Mouse (Mus musculus) midbrain, embryonic 16.5 days (tissue): ENCODE data around the gene Rbx1. TPM values are rescaled to one million over a fixed set of nuclear protein-coding genes. Genes with fewer than 3 reads are reported as not detected.
A peak's percentile ranks its signal among the peaks of the same experiment; 100 is the strongest.

Source experiments
- ATAC-seq: fragments of 200-750 bp; cut with Nextera tagmentation; 2 replicates; pipeline ENCODE4 v1.8.0; 2017; ENCODE audit warnings: moderate TSS enrichment
- H3K27ac ChIP-seq: fragments of 300-500 bp; sonication (generic); 2 replicates; pipeline ENCODE4 v1.5.1; 2014; ENCODE audit warnings: mild to moderate bottlenecking, low read length, mixed read lengths
- H3K27me3 ChIP-seq: fragments of 300-500 bp; sonication (generic); 2 replicates; pipeline ENCODE4 v1.6.1; 2014; ENCODE audit warnings: low read depth, low read length, mixed read lengths; ENCODE audit not compliant: control insufficient read depth, insufficient read depth
- H3K36me3 ChIP-seq: fragments of 300-500 bp; sonication (generic); 2 replicates; pipeline ENCODE4 v1.6.1; 2014; ENCODE audit warnings: mild to moderate bottlenecking, low read length, moderate library complexity, mixed read lengths; ENCODE audit not compliant: control insufficient read depth, insufficient read depth
- H3K4me1 ChIP-seq: fragments of 300-500 bp; sonication (generic); 2 replicates; pipeline ENCODE4 v1.6.1; 2014; ENCODE audit warnings: mild to moderate bottlenecking, low read length, mixed read lengths; ENCODE audit not compliant: control insufficient read depth, insufficient read depth
- H3K4me2 ChIP-seq: fragments of 300-500 bp; sonication (generic); 2 replicates; pipeline ENCODE4 v1.6.1; 2014; ENCODE audit warnings: mild to moderate bottlenecking, low read length, mixed read lengths
- H3K4me3 ChIP-seq: fragments of 300-500 bp; sonication (generic); 2 replicates; pipeline ENCODE4 v1.5.1; 2014; ENCODE audit warnings: low read depth, mild to moderate bottlenecking, low read length, moderate library complexity, mixed read lengths
- H3K9ac ChIP-seq: fragments of 300-500 bp; sonication (generic); 2 replicates; pipeline ENCODE4 v1.6.1; 2014; ENCODE audit warnings: low read depth, low read length, mixed read lengths
- H3K9me3 ChIP-seq: fragments of 300-500 bp; sonication (generic); replicated peaks from 2 replicates; pipeline ENCODE4 v1.6.1; 2014; ENCODE audit warnings: mild to moderate bottlenecking, low read length, mixed read lengths; ENCODE audit not compliant: control insufficient read depth, poor library complexity, severe bottlenecking
- WGBS: fragments of 180-500 bp; shearing (Covaris S2); extraction: QIAGEN DNeasy Blood & Tissue Kit; methylation state at CpG from one replicate; pipeline ENCODE4 v1.1.7; 2014; 5-methylcytosine and 5-hydroxymethylcytosine counted together
- polyA plus RNA-seq: library from polyadenylated mRNA; unstranded; fragments of >200 nt; fragmentation: Nextera tagmentation; extraction: Ambion mirVana; gene quantifications from 2 replicates; pipeline ENCODE4 v1.2.1, GENCODE M21; 2015

Gene Rbx1
- polyA plus RNA-seq, 1 experiment from 2014 or later: 396 TPM

DNA sequence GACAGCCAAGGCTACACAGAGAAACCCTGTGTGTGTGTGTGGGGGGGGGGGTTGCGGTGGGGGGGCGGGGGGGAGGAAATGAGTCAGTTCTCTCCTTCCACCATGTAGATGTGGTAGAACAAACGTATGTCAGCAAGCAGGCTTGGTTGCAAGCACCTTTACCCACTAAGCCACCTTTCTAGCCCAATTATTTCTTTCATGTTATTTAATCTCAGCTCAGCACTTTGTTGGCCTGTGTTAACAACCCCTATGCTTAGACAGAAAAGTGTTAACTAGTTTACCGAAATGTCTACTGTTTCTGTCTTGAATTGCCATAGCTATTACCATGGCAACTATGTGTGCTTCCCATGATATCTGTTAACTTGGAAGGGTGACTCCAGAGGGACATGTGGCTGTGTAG lies 44.5 kb downstream of the Rbx1 start:
- Histone ChIP-seq H3K27me3 (no peaks in the 10 kb centered on the region), H3K27ac (no peak overlapping the region), H3K4me3 (no peak overlapping the region), H3K9me3 (no peaks in the 10 kb centered on the region), H3K4me1 (peaks cover 3% of the 10 kb centered on the region; the same call in 1 of the 2 replicates), H3K9ac (no peak overlapping the region), H3K36me3 (no peaks in the 10 kb centered on the region), H3K4me2 (no peak overlapping the region)
- 79% methylated on average over 4 of the region's 4 CpGs for WGBS
- no peak for ATAC-seq

GRCm38 (mm10) chr15:81511601-81512261 lies 45.6 kb downstream of the Rbx1 start:
- Histone ChIP-seq H3K9me3 (no peaks in the 10 kb centered on the region), H3K36me3 (no peaks in the 10 kb centered on the region), H3K9ac (no peak overlapping the region), H3K27me3 (no peaks in the 10 kb centered on the region), H3K27ac (no peak overlapping the region), H3K4me1 (peaks cover 3% of the 10 kb centered on the region; the same call in 1 of the 2 replicates), H3K4me2 (no peak overlapping the region), H3K4me3 (no peak overlapping the region)
- 60% methylated on average over 21 of the region's 21 CpGs for WGBS
- ATAC-seq: no peak

DNA sequence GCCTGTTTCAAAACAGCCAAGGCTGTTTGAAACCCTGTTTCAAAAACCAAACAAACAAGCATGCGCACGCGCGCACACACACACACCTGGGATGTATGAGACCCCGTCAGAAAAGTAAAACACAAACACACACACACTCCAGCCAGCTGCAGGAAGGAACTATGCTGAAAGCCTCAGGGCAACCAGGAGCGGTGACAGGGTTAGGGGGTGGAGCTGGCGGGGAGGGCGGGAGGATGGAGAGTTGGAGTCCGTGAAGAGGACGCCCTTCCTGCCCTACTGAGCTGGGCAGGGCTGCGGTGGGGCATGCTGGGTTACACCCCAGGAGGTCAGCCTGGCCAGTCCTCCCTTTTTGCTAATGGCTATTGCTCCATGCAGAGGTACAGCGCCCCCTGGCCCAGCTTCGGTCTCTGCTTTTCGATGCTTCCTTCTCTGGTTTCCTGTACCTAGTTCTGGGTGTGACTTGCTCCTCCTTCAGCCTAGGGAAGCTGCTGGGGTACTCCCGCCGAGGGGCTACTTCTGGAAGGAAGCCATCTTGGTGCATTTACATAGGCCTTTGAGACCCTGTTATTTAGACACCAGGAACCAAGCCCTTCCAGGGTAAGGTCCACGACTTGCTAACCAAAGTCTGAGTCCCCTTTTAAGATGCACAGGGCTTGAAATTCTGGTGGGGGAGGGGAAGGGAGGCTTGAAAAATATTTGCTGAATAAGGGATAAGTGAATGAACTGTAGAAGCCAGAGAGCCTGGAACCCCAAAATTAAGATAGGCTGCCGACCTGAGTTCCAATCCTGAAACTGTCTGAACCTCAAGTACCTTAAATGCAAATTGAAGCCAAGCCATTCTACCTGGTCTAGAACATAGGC lies 48.2 kb downstream of the Rbx1 start:
- peaks cover 3% of the 10 kb centered on the region; the same call in 1 of the 2 replicates for H3K4me1 ChIP-seq
- H3K27ac ChIP-seq: no peak overlapping the region
- peak overlapping the region; percentile 32 for H3K4me3 ChIP-seq
- no peaks in the 10 kb centered on the region for H3K9me3 ChIP-seq
- H3K36me3 ChIP-seq: no peaks in the 10 kb centered on the region
- WGBS: 10% methylated on average over 18 of the region's 18 CpGs
- H3K9ac ChIP-seq: peak overlapping the region; percentile 45; the same call in 1 of the 2 replicates
- no peaks in the 10 kb centered on the region for H3K27me3 ChIP-seq
- peak; percentile 32; the same call in 1 of the 2 replicates for ATAC-seq
- peak overlapping the region; percentile 58 for H3K4me2 ChIP-seq

DNA sequence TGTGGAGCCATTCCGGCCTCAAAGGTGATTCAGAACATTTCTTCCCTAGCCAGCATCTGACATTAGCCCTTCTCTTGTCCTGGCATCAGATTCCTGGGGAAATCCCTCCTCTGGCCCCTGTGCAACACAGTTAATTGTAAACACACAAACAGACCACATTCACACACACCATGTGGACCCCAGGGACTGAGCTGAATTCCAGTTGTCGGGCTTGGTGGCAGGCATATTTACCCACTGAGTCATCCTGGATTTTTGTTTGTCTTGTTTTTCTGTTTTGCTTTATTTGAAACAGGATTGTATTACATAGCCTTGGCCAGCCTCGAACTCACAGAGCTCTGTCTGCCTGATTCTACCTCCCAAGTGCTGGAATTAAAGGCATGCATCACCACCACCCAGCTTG lies 49.1 kb downstream of the Rbx1 start:
- H3K4me1 ChIP-seq: peaks cover 3% of the 10 kb centered on the region; the same call in 1 of the 2 replicates
- WGBS: 95% methylated on average over 3 of the region's 3 CpGs
- no peak for ATAC-seq
- no peaks in the 10 kb centered on the region for H3K27me3 ChIP-seq
- no peak overlapping the region for H3K27ac ChIP-seq
- no peak overlapping the region for H3K9ac ChIP-seq
- no peaks in the 10 kb centered on the region for H3K36me3 ChIP-seq
- H3K4me3 ChIP-seq: no peak overlapping the region
- no peak overlapping the region for H3K4me2 ChIP-seq
- H3K9me3 ChIP-seq: no peaks in the 10 kb centered on the region

- Histone ChIP-seq H3K4me3 (no peak overlapping the region), H3K4me2 (no peak overlapping the region), H3K27ac (no peak overlapping the region), H3K36me3 (no peaks in the 10 kb centered on the region), H3K4me1 (peaks cover 3% of the 10 kb centered on the region; the same call in 1 of the 2 replicates), H3K27me3 (no peaks in the 10 kb centered on the region), H3K9ac (no peak overlapping the region), H3K9me3 (no peaks in the 10 kb centered on the region)
- 57% methylated on average over 6 of the region's 6 CpGs for WGBS
- no peak for ATAC-seq
These were observed 51.9 kb downstream of the Rbx1 start for GRCm38 (mm10) chr15:81518031-81518430.

DNA sequence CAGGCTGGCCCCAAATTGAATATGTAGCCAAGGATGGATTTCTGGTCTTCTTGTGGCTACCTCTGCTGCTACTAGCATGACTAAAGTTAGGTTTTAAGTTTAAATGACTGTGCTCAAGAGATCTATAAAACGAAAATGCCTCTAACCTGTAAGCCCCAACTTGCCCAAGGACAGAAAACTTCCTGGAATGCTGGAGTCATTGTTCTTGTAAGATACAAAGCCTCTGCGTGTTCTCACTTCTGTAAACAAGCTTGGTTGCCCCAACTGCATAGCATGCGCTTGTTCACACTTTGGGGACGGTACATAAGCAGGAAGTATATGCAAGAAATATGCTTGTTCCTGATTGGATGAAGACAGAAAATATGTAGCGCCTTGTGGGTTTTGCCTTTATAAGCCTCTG lies 52.7 kb downstream of the Rbx1 start:
- no peak for ATAC-seq

GRCm38 (mm10) chr15:81522036-81522751 lies 56.1 kb downstream of the Rbx1 start:
- Histone ChIP-seq H3K9ac (peak overlapping the region; percentile 82), H3K4me1 (peaks cover 7% of the 10 kb centered on the region; the same call in 1 of the 2 replicates), H3K36me3 (no peaks in the 10 kb centered on the region), H3K4me3 (peak overlapping the region; percentile 59), H3K9me3 (no peaks in the 10 kb centered on the region), H3K27me3 (no peaks in the 10 kb centered on the region), H3K4me2 (peak overlapping the region; percentile 93), H3K27ac (peak overlapping the region; percentile 90)
- 1% methylated on average over 38 of the region's 38 CpGs for WGBS
- ATAC-seq: peak; percentile 49; the same call in 1 of the 2 replicates

More for the DNA sequence above, 52.7 kb downstream of the Rbx1 start:
- no peak overlapping the region for H3K4me3 ChIP-seq
- peaks cover 3% of the 10 kb centered on the region; the same call in 1 of the 2 replicates for H3K4me1 ChIP-seq
- H3K9me3 ChIP-seq: no peaks in the 10 kb centered on the region
- no peaks in the 10 kb centered on the region for H3K27me3 ChIP-seq
- no peak overlapping the region for H3K27ac ChIP-seq
- H3K36me3 ChIP-seq: no peaks in the 10 kb centered on the region
- H3K4me2 ChIP-seq: no peak overlapping the region
- WGBS: 83% methylated on average over 5 of the region's 5 CpGs
- H3K9ac ChIP-seq: no peak overlapping the region

GRCm38 (mm10) chr15:81522761-81523168 lies 56.7 kb downstream of the Rbx1 start:
- 0% methylated on average over 14 of the region's 16 CpGs for WGBS
- H3K27ac ChIP-seq: peak overlapping the region; percentile 90

More at GRCm38 (mm10) chr15:81522761-81523168, 56.7 kb downstream of the Rbx1 start:
- H3K4me3 ChIP-seq: peak overlapping the region; percentile 59
- peak; percentile 69 for ATAC-seq
- H3K4me2 ChIP-seq: peak overlapping the region; percentile 93
- peaks cover 7% of the 10 kb centered on the region; the same call in 1 of the 2 replicates for H3K4me1 ChIP-seq
- no peaks in the 10 kb centered on the region for H3K9me3 ChIP-seq
- no peaks in the 10 kb centered on the region for H3K27me3 ChIP-seq
- H3K36me3 ChIP-seq: no peaks in the 10 kb centered on the region
- H3K9ac ChIP-seq: peak overlapping the region; percentile 82
